Mouse (Mus musculus): Measurements from ENCODE around the gene Pif1.

- TF ChIP-seq POLR2A (IDR thresholded peaks at IDR 0.05; ENCODE audit: borderline replicate concordance, low read depth, low read length) (no peak), CTCF (IDR thresholded peaks at IDR 0.05; ENCODE audit: low read depth, low read length) (no peak)
These were observed 32.0 kb upstream of the Pif1 start for GRCm38 (mm10) chr9:65555001-65555405.

All from bone marrow macrophage, adult 2 months (primary cell).